Mouse (Mus musculus) lung, adult 2 months (tissue): ENCODE results near the gene Cyp2c50. TPM values are rescaled to one million over a fixed set of nuclear protein-coding genes. Genes with fewer than 3 reads are reported as not detected.
"Not testable (repeated sequence)": the region's sequence is repeated elsewhere in the genome, so short reads cannot be mapped to it uniquely, and the experiment has no call there.

Source experiments
- DNase-seq: peaks from one replicate; pipeline ENCODE4 v3.0.0; 2022
- H3K4me1 ChIP-seq: fragments of 200-500 bp; 2 replicates; pipeline ENCODE4 v1.6.1; 2011; ENCODE audit warnings: low read length; ENCODE audit not compliant: control insufficient read depth, insufficient read depth
- H3K4me3 ChIP-seq: fragments of 200-500 bp; replicated peaks from 2 replicates; pipeline ENCODE3; 2011; ENCODE audit warnings: low read depth, mild to moderate bottlenecking, control low read depth, low read length; ENCODE audit errors: extremely low read depth
- CTCF ChIP-seq: fragments of 200-500 bp; IDR thresholded peaks from 2 replicates; pipeline ENCODE4 v1.5.1; 2011; ENCODE audit warnings: mild to moderate bottlenecking, low read length, control low read depth; ENCODE audit not compliant: insufficient read depth
- POLR2A ChIP-seq: fragments of 200-500 bp; IDR thresholded peaks from 2 replicates; pipeline ENCODE4 v1.6.1; 2011; ENCODE audit warnings: low read depth, mild to moderate bottlenecking, control low read depth, low read length, borderline replicate concordance; ENCODE audit errors: extremely low read depth
- WGBS: fragments of 180-500 bp; shearing (Covaris S2); methylation state at CpG from one replicate; pipeline ENCODE4 v1.1.7; 2018; 5-methylcytosine and 5-hydroxymethylcytosine counted together
- polyA plus RNA-seq: library from polyadenylated mRNA; depleted of rRNA; stranded (reverse); fragments of >200 nt; gene quantifications from 2 replicates; pipeline ENCODE4 v1.2.3, GENCODE M21; 2012; rRNA removed

The Cyp2c50 gene
- polyA plus RNA-seq = 0.08 TPM in 1 of 2 replicates, not detected in the other

DNA sequence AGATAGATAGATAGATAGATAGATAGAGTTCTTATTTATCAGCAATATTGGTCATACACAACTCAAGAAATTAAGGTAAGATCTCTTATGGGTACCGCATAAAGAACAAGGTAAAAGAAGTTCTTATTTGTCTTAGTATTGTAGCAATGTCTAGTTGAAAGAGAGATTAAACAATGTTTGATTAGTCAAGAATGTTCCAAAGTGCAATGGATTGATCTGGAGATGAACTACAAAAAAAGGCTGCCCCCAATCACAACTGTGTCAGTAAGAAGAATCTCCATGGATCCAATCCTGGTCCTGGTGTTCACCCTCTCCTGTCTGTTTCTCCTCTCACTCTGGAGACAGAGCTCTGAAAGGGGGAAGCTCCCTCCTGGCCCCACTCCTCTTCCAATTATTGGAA, at the start of gene Cyp2c50:
TSS of gene Cyp2c50 (plus strand) at position 268 of the 400 bp plus-strand sequence.
- 93% methylated on average over 1 of the region's 1 CpGs for WGBS
- DNase-seq, H3K4me3 ChIP-seq, H3K4me1 ChIP-seq: not testable (repeated sequence)

- no peak for TF ChIP-seq CTCF
- no peak for TF ChIP-seq POLR2A
- H3K4me1 ChIP-seq = no peaks in the 10 kb centered on the region
- no peak within 1 kb of the TSS for H3K4me3 ChIP-seq
Measured at GRCm38 (mm10) chr19:40073701-40074100, 15.8 kb upstream of the Cyp2c50 start, which contains the start of gene Cyp2c54. Cyp2c54 (minus strand) TSS chr19:40073827.

GRCm38 (mm10) chr19:40088381-40088780, 1.1 kb upstream of the Cyp2c50 start:
- TF ChIP-seq POLR2A (no peak), CTCF (no peak)
- DNase-seq = no peak
- no peaks in the 10 kb centered on the region for H3K4me1 ChIP-seq
- WGBS = 84% methylated on average over 1 of the region's 1 CpGs
- no peak overlapping the region for H3K4me3 ChIP-seq

More at GRCm38 (mm10) chr19:40073701-40074100, 15.8 kb upstream of the Cyp2c50 start, which contains the start of gene Cyp2c54:
- DNase-seq = no peak

GRCm38 (mm10) chr19:40091111-40091510, 1.6 kb downstream of the Cyp2c50 start:
- H3K4me3 ChIP-seq = no peak overlapping the region
- 73% methylated on average over 3 of the region's 3 CpGs for WGBS
- TF ChIP-seq CTCF = no peak
- no peak for TF ChIP-seq POLR2A
- no peaks in the 10 kb centered on the region for H3K4me1 ChIP-seq
- DNase-seq = no peak

- H3K4me1 ChIP-seq, DNase-seq, H3K4me3 ChIP-seq: not testable (repeated sequence)
- WGBS = 80% methylated on average over 13 of the region's 13 CpGs
Measured at GRCm38 (mm10) chr19:40119624-40120023, 30.1 kb downstream of the Cyp2c50 start.

DNA sequence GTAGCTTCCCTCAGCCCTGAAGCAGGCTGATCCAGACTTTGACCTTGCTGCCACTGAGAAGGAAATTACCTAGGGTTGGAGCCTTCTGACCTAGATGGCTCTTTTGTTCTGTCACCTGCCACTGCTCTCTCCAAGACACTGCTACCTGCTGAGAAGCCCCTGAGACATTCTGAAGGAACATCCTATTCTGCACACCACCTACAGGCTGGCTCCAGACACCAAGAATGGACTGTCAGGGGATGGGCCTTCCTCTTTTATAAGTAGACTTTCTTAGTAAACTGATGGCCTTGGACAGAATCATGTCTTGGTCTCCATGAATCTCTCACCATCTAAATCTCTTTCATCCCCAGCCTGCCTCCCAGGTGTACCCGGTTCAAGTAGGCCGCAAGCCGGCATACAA, 35.7 kb downstream of the Cyp2c50 start:
- H3K4me3 ChIP-seq, DNase-seq, H3K4me1 ChIP-seq: not testable (repeated sequence)
- WGBS = 93% methylated on average over 3 of the region's 3 CpGs

- DNase-seq, H3K4me3 ChIP-seq, H3K4me1 ChIP-seq: not testable (repeated sequence)
- 33% methylated on average over 2 of the region's 2 CpGs for WGBS
Measured at GRCm38 (mm10) chr19:40126996-40127395, 37.5 kb downstream of the Cyp2c50 start.

Other genes with a start within 250 kb of the Cyp2c50 start
- not detected in 2 replicates for gene Cyp2c69, start 202.9 kb upstream of the Cyp2c50 start, polyA plus RNA-seq
- not detected in 2 replicates for gene Cyp2c37, start 97.3 kb upstream of the Cyp2c50 start, polyA plus RNA-seq
- gene Cyp2c54, start 15.9 kb upstream of the Cyp2c50 start, polyA plus RNA-seq = not detected in 2 replicates
- gene Cyp2c70, start 97.6 kb downstream of the Cyp2c50 start, polyA plus RNA-seq = 0.08 and 0.17 TPM in 2 replicates
- 119 and 148 TPM in 2 replicates for gene Pdlim1, start 182.2 kb downstream of the Cyp2c50 start, polyA plus RNA-seq